Mouse (Mus musculus) ES-E14 (cell line): ENCODE measurements around the gene Ppm1h. TPM values are rescaled to one million over a fixed set of nuclear protein-coding genes. Genes with fewer than 3 reads are reported as not detected.
"Not testable (repeated sequence)": the region's sequence is repeated elsewhere in the genome, so short reads cannot be mapped to it uniquely, and the experiment has no call there.

Source experiments
- DNase-seq: peaks from one replicate; pipeline ENCODE4 v3.0.0-alpha.2; 2013; ENCODE audit warnings: low read depth, low spot score
- H3K27ac ChIP-seq: 2 replicates; pipeline ENCODE4 v1.5.1; 2012; ENCODE audit warnings: low read depth, mild to moderate bottlenecking, low read length, moderate library complexity, mixed read lengths; ENCODE audit not compliant: poor library complexity, insufficient read depth, severe bottlenecking
- H3K36me3 ChIP-seq: 2 replicates; pipeline ENCODE4 v1.6.1; 2012; ENCODE audit warnings: mild to moderate bottlenecking, low read length, moderate library complexity, mixed read lengths; ENCODE audit not compliant: control insufficient read depth, poor library complexity, insufficient read depth, severe bottlenecking
- H3K4me1 ChIP-seq, 2 experiments: fragments of 150-350 bp in 1 of 2; sonication (generic) in 1 of 2; 2 replicates each; pipeline ENCODE4 v1.6.1; 2012; ENCODE audit warnings: low read length in 2 of 2, mild to moderate bottlenecking in 1 of 2, mixed read lengths in 1 of 2; ENCODE audit not compliant: control insufficient read depth in 2 of 2, insufficient read depth in 2 of 2, poor library complexity in 1 of 2
- H3K4me3 ChIP-seq, 2 experiments: fragments of 150-350 bp in 1 of 2; sonication (generic) in 1 of 2; 2 replicates each; pipeline ENCODE4 v1.5.1; 2012; ENCODE audit warnings: low read length in 2 of 2, low read depth in 1 of 2, mild to moderate bottlenecking in 1 of 2, mixed read lengths in 1 of 2; ENCODE audit not compliant: insufficient read depth in 1 of 2, poor library complexity in 1 of 2, severe bottlenecking in 1 of 2
- H3K9ac ChIP-seq: 2 replicates; pipeline ENCODE4 v1.6.1; 2012; ENCODE audit warnings: low read depth, mild to moderate bottlenecking, low read length, mixed read lengths; ENCODE audit not compliant: poor library complexity, insufficient read depth, severe bottlenecking
- H3K9me3 ChIP-seq: fragments of 150-350 bp; sonication (generic); 2 replicates; pipeline ENCODE4 v1.6.1; 2012; ENCODE audit warnings: low read depth, mild to moderate bottlenecking, low read length; ENCODE audit not compliant: control insufficient read depth, insufficient read depth
- CHD2 ChIP-seq: IDR thresholded peaks from 2 replicates; pipeline ENCODE4 v1.6.1; 2014; ENCODE audit warnings: mild to moderate bottlenecking, low read depth, low read length, inconsistent platforms
- HCFC1 ChIP-seq: IDR thresholded peaks from 2 replicates; pipeline ENCODE4 v1.6.1; 2012; ENCODE audit warnings: low read length, inconsistent platforms, borderline replicate concordance; ENCODE audit not compliant: insufficient read depth
- MAFK ChIP-seq: IDR thresholded peaks from 2 replicates; pipeline ENCODE4 v1.6.1; 2014; ENCODE audit warnings: mild to moderate bottlenecking, low read depth, low read length, inconsistent platforms; ENCODE audit not compliant: insufficient read depth
- ZC3H11A ChIP-seq: IDR thresholded peaks from 2 replicates; pipeline ENCODE4 v1.6.1; 2012; ENCODE audit warnings: low read depth, mild to moderate bottlenecking, inconsistent platforms, low read length, borderline replicate concordance
- ZNF384 ChIP-seq: IDR thresholded peaks from 2 replicates; pipeline ENCODE4 v1.6.1; 2012; ENCODE audit warnings: low read depth, low read length, inconsistent platforms
- in situ Hi-C, 2 experiments: fragments of 600-800 bp; cut with MboI; formaldehyde crosslinking; loops; one replicate each; pipeline ENCODE4 v1.15.1; 2025; ENCODE audit warnings: low sequenced_read_pairs in 2 of 2, inconsistent platforms in 1 of 2; ENCODE audit not compliant: unreplicated experiment in 2 of 2
- total RNA-seq: library from RNA; depleted of rRNA; stranded (reverse); fragments of 300-350 nt; gene quantifications from 2 replicates; pipeline ENCODE4 v1.2.3, GENCODE M21; 2012

The Ppm1h gene
- total RNA-seq, 1 experiment, result 4.5 TPM

DNA sequence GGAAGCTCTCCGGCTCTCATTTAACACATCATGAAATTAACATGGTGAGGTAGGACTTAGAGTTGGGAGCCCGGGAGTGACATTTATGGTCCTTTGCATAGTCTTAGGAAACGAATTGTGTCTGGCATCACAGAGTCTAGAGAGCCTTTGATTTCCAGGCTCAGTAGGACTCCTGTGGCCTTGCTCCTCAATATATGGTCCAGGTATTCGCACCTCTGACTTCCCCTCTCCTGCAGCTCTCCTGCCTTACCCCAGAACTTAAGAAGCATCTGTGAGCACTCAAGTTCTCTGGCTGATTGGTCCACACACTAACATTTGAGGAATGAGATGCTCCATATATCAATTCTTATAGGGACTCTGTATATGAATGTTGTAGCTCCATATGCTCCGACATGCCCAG is 240.2 kb downstream of the Ppm1h start:
- no peak for DNase-seq
- H3K9ac ChIP-seq, result no peak overlapping the region
- in situ Hi-C loops, result no loop called here
- H3K36me3 ChIP-seq, result no peaks in the 10 kb centered on the region
- no peak overlapping the region for H3K27ac ChIP-seq
- TF ChIP-seq MAFK (no peak), ZNF384 (no peak), HCFC1 (no peak), ZC3H11A (no peak)
- H3K4me1 ChIP-seq, result no peaks in the 10 kb centered on the region
- H3K9me3 ChIP-seq, result no peaks in the 10 kb centered on the region
- H3K4me3 ChIP-seq, result no peak overlapping the region

DNA sequence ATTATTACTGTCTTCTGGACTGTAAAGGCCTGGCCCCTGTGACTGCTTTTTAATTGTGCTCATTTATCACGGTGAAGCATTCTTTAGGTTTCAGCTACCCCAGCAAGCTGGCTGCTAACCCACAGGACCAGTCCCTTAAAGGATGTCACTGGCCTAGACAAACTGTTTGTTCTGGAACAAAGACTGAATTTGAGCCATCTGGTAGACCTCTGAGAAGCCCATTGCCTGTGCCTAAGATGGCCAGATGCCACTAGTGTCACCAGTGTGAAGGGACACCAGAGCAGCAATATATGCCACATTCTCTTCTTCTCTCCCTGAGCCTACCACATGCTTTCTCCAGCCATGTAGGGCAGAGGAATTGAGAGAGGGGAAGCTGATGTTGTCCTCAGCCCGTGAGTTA is 240.9 kb downstream of the Ppm1h start:
- no peak for TF ChIP-seq ZNF384
- TF ChIP-seq ZC3H11A, result no peak
- TF ChIP-seq HCFC1, result no peak
- no peak for TF ChIP-seq MAFK
- TF ChIP-seq CHD2, result no peak
- no peak overlapping the region for H3K9ac ChIP-seq
- in situ Hi-C loops, result no loop called here
- H3K27ac ChIP-seq, result no peak overlapping the region
- no peak overlapping the region for H3K4me3 ChIP-seq
- no peaks in the 10 kb centered on the region for H3K36me3 ChIP-seq
- H3K9me3 ChIP-seq, result no peaks in the 10 kb centered on the region
- H3K4me1 ChIP-seq, result no peaks in the 10 kb centered on the region
- no peak for DNase-seq

DNA sequence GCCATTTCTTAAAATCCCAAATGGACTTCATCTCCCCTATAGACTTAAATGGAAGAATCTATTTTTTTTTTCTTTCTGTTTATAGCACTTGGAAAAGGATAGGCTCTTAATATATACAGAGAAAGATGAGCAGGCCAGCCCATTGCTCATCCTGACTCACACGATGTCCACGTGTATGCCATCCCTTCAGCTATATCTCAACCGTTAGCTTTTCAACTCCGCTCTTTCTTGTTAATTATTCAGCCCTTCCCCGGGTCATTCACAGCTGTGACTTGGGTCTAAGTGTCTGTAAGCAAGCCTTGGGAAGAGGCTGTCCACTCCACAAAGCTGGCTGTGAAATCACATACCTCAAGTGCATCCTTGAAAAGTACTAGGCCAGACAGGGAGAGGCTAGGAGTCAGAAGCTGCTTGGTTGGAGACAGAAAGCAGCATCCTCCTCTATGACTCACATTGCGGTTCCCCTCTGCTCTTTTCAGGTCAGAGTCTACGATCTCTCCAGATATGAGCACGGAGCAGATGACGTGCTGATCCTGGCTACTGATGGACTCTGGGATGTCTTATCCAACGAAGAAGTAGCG is 241.7 kb downstream of the Ppm1h start:
- Histone ChIP-seq H3K9ac (no peak overlapping the region), H3K4me1 (no peaks in the 10 kb centered on the region), H3K27ac (no peak overlapping the region), H3K36me3 (no peaks in the 10 kb centered on the region), H3K9me3 (no peaks in the 10 kb centered on the region), H3K4me3 (no peak overlapping the region)
- in situ Hi-C loops, result no loop called here
- no peak for TF ChIP-seq HCFC1
- TF ChIP-seq MAFK, result no peak
- no peak for TF ChIP-seq ZC3H11A
- TF ChIP-seq ZNF384, result no peak
- no peak for TF ChIP-seq CHD2
- no peak for DNase-seq

DNA sequence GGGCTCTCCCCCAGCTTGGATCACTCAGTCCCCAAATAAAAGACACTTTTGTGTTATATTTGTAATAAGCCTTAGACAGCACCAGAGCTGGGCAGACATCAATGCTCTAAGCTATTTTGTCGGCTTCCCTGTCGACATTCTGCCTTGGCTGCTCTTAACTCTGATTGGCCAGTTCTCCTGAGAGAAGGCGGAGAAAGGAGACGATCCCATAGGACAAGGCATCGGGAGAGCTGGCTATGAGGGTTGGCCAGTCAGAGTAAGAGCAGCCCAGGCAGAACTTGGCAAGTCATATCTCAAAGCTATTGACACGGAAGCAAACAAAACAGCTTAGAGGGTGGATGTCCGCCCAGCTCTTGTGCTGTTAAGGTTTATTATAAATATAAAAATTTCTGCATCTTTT is 243.7 kb downstream of the Ppm1h start:
- H3K4me1 ChIP-seq, result no peaks in the 10 kb centered on the region
- H3K27ac ChIP-seq, result no peak overlapping the region
- H3K36me3 ChIP-seq, result no peaks in the 10 kb centered on the region
- no peaks in the 10 kb centered on the region for H3K9me3 ChIP-seq
- in situ Hi-C loops, result no loop called here
- no peak overlapping the region for H3K9ac ChIP-seq
- DNase-seq, result no peak
- H3K4me3 ChIP-seq, result no peak overlapping the region
- no peak for TF ChIP-seq ZC3H11A
- no peak for TF ChIP-seq HCFC1
- no peak for TF ChIP-seq ZNF384
- TF ChIP-seq MAFK, result no peak
- no peak for TF ChIP-seq CHD2

DNA sequence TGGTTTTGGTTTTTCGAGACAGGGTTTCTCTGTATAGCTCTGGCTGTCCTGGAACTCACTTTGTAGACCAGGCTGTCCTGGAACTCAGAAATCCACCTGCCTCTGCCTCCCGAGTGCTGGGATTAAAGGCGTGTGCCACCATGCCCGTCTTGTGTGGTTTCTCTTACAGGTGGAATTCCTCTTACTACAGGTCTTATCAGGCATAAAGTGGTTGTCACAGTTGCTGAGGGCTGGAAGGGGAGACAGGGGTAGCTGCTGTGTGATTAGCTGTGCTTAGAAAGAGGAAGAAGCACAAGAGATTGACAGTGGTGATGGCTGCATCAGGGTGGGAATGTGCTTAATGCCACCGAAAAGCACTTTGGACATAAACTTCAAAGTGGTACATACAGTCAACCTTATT is 246.0 kb downstream of the Ppm1h start:
- H3K4me1 ChIP-seq, H3K36me3 ChIP-seq, DNase-seq, H3K9ac ChIP-seq, H3K9me3 ChIP-seq, H3K4me3 ChIP-seq, in situ Hi-C loops, H3K27ac ChIP-seq: not testable (repeated sequence)
